Mouse (Mus musculus) testis, adult 2 months (tissue): ENCODE measurements around the gene Nadk2. TPM values are rescaled to one million over a fixed set of nuclear protein-coding genes. Genes with fewer than 3 reads are reported as not detected.

Source experiments
- H3K27ac ChIP-seq: fragments of 200-500 bp; 2 replicates; pipeline ENCODE4 v1.5.1; 2012; ENCODE audit warnings: low read depth, low read length; ENCODE audit not compliant: control insufficient read depth, insufficient read depth
- H3K27me3 ChIP-seq: fragments of 200-500 bp; 2 replicates; pipeline ENCODE4 v1.6.1; 2012; ENCODE audit warnings: mild to moderate bottlenecking, low read length, moderate library complexity; ENCODE audit not compliant: control insufficient read depth, insufficient read depth
- H3K36me3 ChIP-seq: fragments of 200-500 bp; 2 replicates; pipeline ENCODE4 v1.6.1; 2012; ENCODE audit warnings: mild to moderate bottlenecking, low read length; ENCODE audit not compliant: control insufficient read depth, insufficient read depth
- H3K4me1 ChIP-seq: fragments of 200-500 bp; 2 replicates; pipeline ENCODE4 v1.6.1; 2012; ENCODE audit warnings: low read length; ENCODE audit not compliant: control insufficient read depth, insufficient read depth
- H3K4me3 ChIP-seq: fragments of 200-500 bp; 2 replicates; pipeline ENCODE4 v1.5.1; 2012; ENCODE audit warnings: low read depth, mild to moderate bottlenecking, low read length, moderate library complexity, mixed read lengths; ENCODE audit not compliant: control insufficient read depth
- CTCF ChIP-seq: fragments of 200-500 bp; IDR thresholded peaks from 2 replicates; pipeline ENCODE4 v1.5.1; 2012; ENCODE audit warnings: low read depth, mild to moderate bottlenecking, inconsistent platforms, low read length, moderate library complexity; ENCODE audit not compliant: control insufficient read depth, insufficient read depth, insufficient replicate concordance
- POLR2A ChIP-seq: fragments of 200-500 bp; IDR thresholded peaks from 2 replicates; pipeline ENCODE4 v1.6.1; 2012; ENCODE audit warnings: low read depth, mild to moderate bottlenecking, inconsistent platforms, low read length, moderate library complexity; ENCODE audit not compliant: control insufficient read depth
- polyA plus RNA-seq: library from polyadenylated mRNA; depleted of rRNA; stranded (reverse); fragments of >200 nt; gene quantifications from 2 replicates; pipeline ENCODE4 v1.2.3, GENCODE M21; 2012

Nadk2 gene
- polyA plus RNA-seq, 1 experiment, result 38.8 TPM

DNA sequence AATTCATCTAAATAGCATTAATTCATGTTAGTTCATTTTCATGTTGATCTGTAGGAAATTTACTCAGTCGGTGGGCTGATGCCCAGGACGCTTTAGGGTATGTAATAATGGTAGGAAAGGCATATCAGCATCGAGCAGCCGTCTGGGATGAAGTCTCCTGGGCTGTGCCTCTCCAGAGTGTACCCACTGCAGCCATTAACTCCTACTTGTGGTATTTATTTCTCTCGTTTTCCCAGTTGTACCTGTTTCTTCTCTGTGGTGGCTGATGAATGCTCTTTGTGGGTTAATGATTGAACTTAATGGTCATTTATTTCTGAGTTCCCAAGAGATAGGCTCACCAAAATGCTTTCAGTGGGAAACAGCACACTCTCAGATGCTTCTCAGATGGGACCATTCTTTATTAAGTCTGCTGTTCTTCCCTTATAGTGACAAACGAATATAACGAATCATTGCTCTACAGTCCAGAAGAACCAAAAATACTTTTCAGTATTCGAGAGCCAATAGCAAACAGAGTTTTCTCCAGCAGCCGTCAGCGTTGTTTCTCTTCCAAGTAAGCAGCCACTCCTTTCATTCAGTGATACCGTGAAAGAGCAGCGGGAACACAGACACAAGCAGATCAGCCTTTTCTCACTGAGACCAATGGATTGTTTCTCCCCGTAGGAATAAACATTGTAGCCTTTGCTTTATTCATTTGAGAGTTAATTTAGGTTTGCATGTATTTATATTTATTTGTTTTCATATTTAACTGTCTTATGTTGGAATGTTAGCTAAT, 35.4 kb downstream of the Nadk2 start:
- Histone ChIP-seq H3K36me3 (peaks cover 3% of the 10 kb centered on the region; the same call in 1 of the 2 replicates), H3K4me3 (no peak overlapping the region), H3K27ac (no peak overlapping the region), H3K4me1 (no peaks in the 10 kb centered on the region), H3K27me3 (no peaks in the 10 kb centered on the region)
- TF ChIP-seq POLR2A (no peak), CTCF (no peak)

DNA sequence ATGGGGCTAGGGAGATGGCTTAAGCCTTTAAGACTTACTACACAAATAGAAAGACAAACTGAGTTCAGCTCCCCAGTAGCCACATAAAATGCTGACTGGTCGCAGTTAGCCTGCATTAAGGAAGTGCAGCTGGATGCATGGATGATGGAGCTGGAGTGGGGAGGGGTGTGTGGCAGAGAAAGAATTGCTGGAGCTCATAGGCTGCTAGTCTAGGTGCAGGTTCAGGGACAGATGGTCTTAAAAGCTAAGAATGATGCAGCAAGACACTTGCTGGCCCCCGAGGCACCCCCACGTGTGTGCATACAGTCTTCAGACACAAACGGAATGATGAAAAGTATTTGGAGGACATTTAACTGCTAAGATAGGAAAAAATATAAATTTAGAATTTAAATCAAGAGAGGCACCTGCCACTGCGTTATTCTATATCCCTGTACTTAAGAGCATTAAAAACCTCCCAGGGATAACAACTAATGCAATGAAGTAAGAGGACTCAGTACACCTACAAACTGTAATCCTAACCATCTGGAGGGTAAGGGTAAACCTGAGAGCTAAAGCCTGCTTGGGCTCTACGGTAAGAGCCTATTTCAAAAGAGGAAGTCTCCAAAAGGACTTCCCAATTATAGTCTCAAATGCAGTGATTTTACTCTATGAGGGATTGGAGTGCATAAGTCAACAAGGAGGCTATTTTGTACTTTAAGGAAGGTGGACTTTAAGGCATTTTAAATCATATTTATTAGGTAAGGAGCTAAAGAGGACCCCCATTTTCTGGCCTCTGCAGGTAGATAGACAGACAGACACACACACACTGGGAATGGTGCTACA, 39.7 kb downstream of the Nadk2 start:
- H3K27me3 ChIP-seq, result no peaks in the 10 kb centered on the region
- TF ChIP-seq CTCF, result no peak
- no peak for TF ChIP-seq POLR2A
- no peaks in the 10 kb centered on the region for H3K4me1 ChIP-seq
- H3K36me3 ChIP-seq, result no peaks in the 10 kb centered on the region
- H3K4me3 ChIP-seq, result no peak overlapping the region
- H3K27ac ChIP-seq, result no peak overlapping the region

DNA sequence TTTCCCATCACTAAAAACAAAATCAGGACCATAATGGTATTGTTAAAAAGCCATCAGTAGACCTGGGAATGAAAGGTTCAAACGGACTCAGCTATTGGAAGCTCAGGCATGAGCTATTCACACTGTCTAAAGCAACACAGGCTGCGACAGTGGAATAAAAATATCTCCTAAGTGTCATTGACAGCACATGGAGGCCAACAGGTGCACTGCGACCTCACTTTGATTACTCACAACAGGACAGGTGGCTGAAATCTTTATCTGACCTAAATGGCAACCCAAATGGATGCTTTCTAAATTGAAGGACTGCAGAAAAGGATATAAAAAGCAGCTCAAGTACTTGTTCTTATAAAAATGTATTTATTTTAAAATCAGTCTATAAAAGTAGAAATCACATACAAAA, 40.6 kb downstream of the Nadk2 start:
- no peaks in the 10 kb centered on the region for H3K27me3 ChIP-seq
- H3K36me3 ChIP-seq, result no peaks in the 10 kb centered on the region
- H3K4me3 ChIP-seq, result no peak overlapping the region
- H3K27ac ChIP-seq, result no peak overlapping the region
- TF ChIP-seq CTCF (no peak), POLR2A (no peak)
- no peaks in the 10 kb centered on the region for H3K4me1 ChIP-seq

DNA sequence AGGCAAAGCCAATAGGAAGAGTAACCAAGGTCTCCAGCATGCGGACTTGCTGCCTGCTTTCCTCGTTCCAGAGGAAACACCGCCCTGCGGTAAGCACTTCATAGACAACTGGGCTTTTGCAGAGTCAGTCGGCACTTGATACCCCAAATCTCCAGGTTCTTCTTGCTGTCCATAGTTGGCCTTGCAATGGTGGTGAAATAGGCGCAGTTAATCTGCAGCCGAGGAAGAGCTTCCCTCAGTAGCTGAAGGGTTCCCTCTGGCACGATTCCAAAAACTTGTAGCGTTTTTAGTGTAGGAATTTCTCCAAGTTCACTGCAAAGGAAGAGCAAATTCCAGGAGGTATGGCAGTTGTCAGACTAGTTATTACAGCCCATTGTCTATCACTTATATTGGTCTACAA, 42.5 kb downstream of the Nadk2 start:
- TF ChIP-seq CTCF, result no peak
- no peak for TF ChIP-seq POLR2A
- no peaks in the 10 kb centered on the region for H3K4me1 ChIP-seq
- no peaks in the 10 kb centered on the region for H3K36me3 ChIP-seq
- H3K4me3 ChIP-seq, result no peak overlapping the region
- H3K27me3 ChIP-seq, result no peaks in the 10 kb centered on the region
- no peak overlapping the region for H3K27ac ChIP-seq

DNA sequence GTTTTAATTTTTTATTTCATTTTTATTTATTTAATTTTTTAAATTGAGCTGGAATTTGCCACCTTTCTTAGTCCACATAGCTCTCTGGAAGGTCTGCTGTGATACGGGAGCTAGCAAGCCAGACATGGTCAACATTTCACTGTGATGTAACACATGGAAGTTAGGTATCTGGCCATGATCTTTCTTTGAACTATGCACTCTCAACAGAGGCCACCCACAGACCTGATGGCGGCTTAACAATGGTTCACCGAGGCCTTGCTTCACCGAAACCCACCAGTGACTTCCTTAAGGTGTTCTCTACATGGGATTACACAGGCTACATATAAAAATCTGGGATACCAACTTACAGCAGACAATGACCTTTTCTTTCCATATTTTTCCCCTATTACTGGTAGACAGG, 43.1 kb downstream of the Nadk2 start:
- no peaks in the 10 kb centered on the region; the same call in 1 of the 2 replicates for H3K4me1 ChIP-seq
- H3K36me3 ChIP-seq, result no peaks in the 10 kb centered on the region
- TF ChIP-seq POLR2A (no peak), CTCF (no peak)
- H3K27me3 ChIP-seq, result no peaks in the 10 kb centered on the region
- H3K4me3 ChIP-seq, result no peak overlapping the region
- no peak overlapping the region for H3K27ac ChIP-seq

DNA sequence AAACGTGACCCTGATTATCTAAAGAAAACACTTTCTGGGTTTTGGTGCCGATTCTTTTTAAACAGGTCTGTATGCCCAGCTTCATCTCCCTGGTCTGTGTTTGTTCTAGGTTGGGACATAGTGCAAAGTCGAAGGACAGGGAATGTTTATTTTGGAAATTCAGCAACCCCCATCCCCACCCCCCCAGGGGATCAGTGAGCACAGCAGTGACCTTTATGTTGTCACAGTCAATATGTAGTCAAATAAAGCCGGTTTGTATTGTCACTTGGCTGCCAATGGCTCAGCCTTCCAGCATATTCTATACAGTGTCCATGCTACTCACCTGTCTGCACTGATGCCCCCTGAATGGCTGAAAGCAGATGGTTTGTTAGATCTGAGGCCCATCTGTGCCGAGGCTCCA, 43.5 kb downstream of the Nadk2 start:
- Histone ChIP-seq H3K4me3 (no peak overlapping the region), H3K27ac (no peak overlapping the region), H3K36me3 (no peaks in the 10 kb centered on the region), H3K27me3 (no peaks in the 10 kb centered on the region), H3K4me1 (no peaks in the 10 kb centered on the region; the same call in 1 of the 2 replicates)
- TF ChIP-seq CTCF (no peak), POLR2A (no peak)

DNA sequence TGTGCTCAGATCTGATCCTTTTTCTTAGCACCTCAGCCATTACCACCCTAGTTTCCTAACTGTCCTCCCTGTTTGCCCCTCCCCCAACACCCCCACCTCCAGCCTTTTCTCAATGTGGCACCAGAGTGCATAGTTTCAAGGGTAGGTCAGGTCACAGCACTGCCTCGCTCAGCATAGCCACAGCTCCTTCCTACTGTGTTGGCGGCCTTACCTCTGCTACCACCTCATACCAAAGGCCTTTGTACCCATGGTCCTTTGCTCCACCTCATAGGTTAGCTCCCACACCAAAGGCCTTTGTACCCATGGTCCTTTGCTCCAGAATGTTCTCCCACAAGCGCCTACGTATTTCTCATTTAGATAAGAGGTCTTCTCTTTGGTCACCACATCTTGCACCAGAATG, 47.8 kb downstream of the Nadk2 start:
- Histone ChIP-seq H3K4me1 (no peaks in the 10 kb centered on the region; the same call in 1 of the 2 replicates), H3K27ac (no peak overlapping the region), H3K36me3 (no peaks in the 10 kb centered on the region), H3K27me3 (no peaks in the 10 kb centered on the region), H3K4me3 (no peak overlapping the region; the same call in 1 of the 2 replicates)
- no peak for TF ChIP-seq CTCF
- no peak for TF ChIP-seq POLR2A
